In the genomic region with DNA sequence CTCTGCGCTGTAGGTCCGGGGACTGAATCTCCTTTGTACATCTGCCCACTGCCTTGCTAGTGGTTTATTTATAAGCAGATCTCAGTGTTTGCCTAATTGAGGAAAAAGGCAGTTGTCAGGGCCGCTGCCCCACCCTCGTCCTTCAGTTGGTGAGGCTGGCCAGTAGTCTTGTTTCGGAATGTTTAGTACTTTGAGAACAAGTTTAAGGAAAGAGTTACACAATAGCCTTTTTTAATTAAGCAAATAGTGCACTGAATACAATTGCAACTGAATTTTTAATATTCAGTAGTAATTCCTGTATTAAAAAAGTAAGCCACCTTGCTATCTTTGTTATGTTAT, we compare ENCODE assay signal across 8 mouse cellular contexts. TPM values are rescaled to one million over a fixed set of nuclear protein-coding genes. Genes with fewer than 3 reads are reported as not detected.
DNase-seq lines count a peak whose midpoint lies in the region; ATAC-seq and TF ChIP-seq lines count a peak whose summit lies in the region.

No protein-coding gene starts in this region.

- H3K36me3 ChIP-seq in kidney, postnatal 0 days (ENCODE audit: insufficient read depth, low read length) = no peaks in the 10 kb centered on the region
- no peaks in the 10 kb centered on the region for H3K36me3 ChIP-seq in embryonic facial prominence, embryonic 12.5 days
- no peaks in the 10 kb centered on the region for H3K36me3 ChIP-seq in limb, embryonic 11.5 days (ENCODE audit: control insufficient read depth, insufficient read depth, low read length)
- 0 out of 2 replicates have a peak, but pooled peaks cover 1% of the 10 kb centered on the region for H3K36me3 ChIP-seq in neural tube, embryonic 13.5 days

- no peak; the same call in 1 of the 2 replicates for ATAC-seq in kidney, postnatal 0 days (replicated peaks; ENCODE audit: low FRiP score, low read depth)
- no peak for ATAC-seq in embryonic facial prominence, embryonic 12.5 days (ENCODE audit: insufficient number of reproducible peaks, insufficient read depth, low FRiP score, low TSS enrichment)
- no peak for ATAC-seq in limb, embryonic 11.5 days (ENCODE audit: insufficient number of reproducible peaks, low FRiP score, low TSS enrichment, low read depth)
- no peak for ATAC-seq in neural tube, embryonic 13.5 days (ENCODE audit: low read depth)

- H3K4me1 ChIP-seq in kidney, postnatal 0 days (replicated peaks; ENCODE audit: insufficient read depth, low read length) = no peaks in the 10 kb centered on the region
- H3K4me1 ChIP-seq in embryonic facial prominence, embryonic 12.5 days = peaks cover 6% of the 10 kb centered on the region; the same call in 1 of the 2 replicates
- H3K4me1 ChIP-seq in limb, embryonic 11.5 days (ENCODE audit: control insufficient read depth, insufficient read depth, low read length) = no peaks in the 10 kb centered on the region
- H3K4me1 ChIP-seq in neural tube, embryonic 13.5 days (replicated peaks) = peaks cover 54% of the 10 kb centered on the region

- H3K27me3 ChIP-seq in kidney, postnatal 0 days (ENCODE audit: insufficient read depth, low read length) = no peaks in the 10 kb centered on the region
- no peaks in the 10 kb centered on the region for H3K27me3 ChIP-seq in embryonic facial prominence, embryonic 12.5 days
- no peaks in the 10 kb centered on the region for H3K27me3 ChIP-seq in limb, embryonic 11.5 days (ENCODE audit: control insufficient read depth, insufficient read depth, low read length)
- peaks cover 9% of the 10 kb centered on the region for H3K27me3 ChIP-seq in neural tube, embryonic 13.5 days

- intact Hi-C loops in gastrocnemius, postnatal 14 days (cut with DNase I; ENCODE audit: low total_unique reads) = no loop called here

- peak overlapping the region; percentile 77 for H3K4me3 ChIP-seq in kidney, postnatal 0 days (replicated peaks; ENCODE audit: low read depth, low read length)
- H3K4me3 ChIP-seq in embryonic facial prominence, embryonic 12.5 days = peak overlapping the region; percentile 84
- peak overlapping the region; percentile 85 for H3K4me3 ChIP-seq in limb, embryonic 11.5 days (ENCODE audit: low read depth, low read length)
- peak overlapping the region; percentile 82 for H3K4me3 ChIP-seq in neural tube, embryonic 13.5 days

- peak overlapping the region; percentile 79 for H3K9ac ChIP-seq in kidney, postnatal 0 days (ENCODE audit: low read depth, low read length)
- H3K9ac ChIP-seq in embryonic facial prominence, embryonic 12.5 days = peak overlapping the region; percentile 81
- peak overlapping the region; percentile 85 for H3K9ac ChIP-seq in limb, embryonic 11.5 days (ENCODE audit: low read length)
- peak overlapping the region; percentile 91 for H3K9ac ChIP-seq in neural tube, embryonic 13.5 days

- H3K4me2 ChIP-seq in kidney, postnatal 0 days (ENCODE audit: low read length) = peak overlapping the region; percentile 68
- peak overlapping the region; percentile 63 for H3K4me2 ChIP-seq in embryonic facial prominence, embryonic 12.5 days (replicated peaks)
- H3K4me2 ChIP-seq in limb, embryonic 11.5 days (ENCODE audit: low read depth, severe bottlenecking) = peak overlapping the region; percentile 49
- peak overlapping the region; percentile 70 for H3K4me2 ChIP-seq in neural tube, embryonic 13.5 days

- H3K27ac ChIP-seq in kidney, postnatal 0 days = peak overlapping the region; percentile 54; the same call in 1 of the 2 replicates
- H3K27ac ChIP-seq in embryonic facial prominence, embryonic 12.5 days = no peak overlapping the region
- no peak overlapping the region for H3K27ac ChIP-seq in limb, embryonic 11.5 days (replicated peaks; ENCODE audit: low read depth, low read length)
- H3K27ac ChIP-seq in neural tube, embryonic 13.5 days (replicated peaks) = peak overlapping the region; percentile 94

- no peak for DNase-seq in kidney, postnatal 0 days (ENCODE audit: low spot score)
- DNase-seq in kidney, adult 8-10 months = no peak
- DNase-seq in limb, embryonic 11.5 days (ENCODE audit: low spot score) = no peak
- DNase-seq in adrenal gland, postnatal 36 days = no peak
- no peak for DNase-seq in gastrocnemius, postnatal 14 days
- no peak for DNase-seq in gastrocnemius, postnatal 10 days

- no peaks in the 10 kb centered on the region for H3K9me3 ChIP-seq in kidney, postnatal 0 days (replicated peaks; ENCODE audit: low read length)
- no peaks in the 10 kb centered on the region for H3K9me3 ChIP-seq in embryonic facial prominence, embryonic 12.5 days
- no peaks in the 10 kb centered on the region for H3K9me3 ChIP-seq in limb, embryonic 11.5 days (ENCODE audit: control insufficient read depth, low read length)
- H3K9me3 ChIP-seq in neural tube, embryonic 13.5 days = no peaks in the 10 kb centered on the region

- TF ChIP-seq CTCF in kidney, postnatal 0 days (IDR thresholded peaks at IDR 0.05; ENCODE audit: low read depth) = no peak

- 0% methylated on average over 5 of the region's 5 CpGs for WGBS in kidney, postnatal 0 days
- 3% methylated on average over 5 of the region's 5 CpGs for WGBS in embryonic facial prominence, embryonic 12.5 days
- 4% methylated on average over 5 of the region's 5 CpGs for WGBS in limb, embryonic 11.5 days
- under 1% methylated on average over 5 of the region's 5 CpGs for WGBS in neural tube, embryonic 13.5 days

RNA-seq across cellular contexts. Expression of gene Fsd1l, which starts 0.7 kb away (rescaled TPM):
- polyA plus RNA-seq in kidney, postnatal 0 days (2015; fragmentation: Nextera tagmentation; extraction: Ambion mirVana) = 5.0 and 6.2 TPM in 2 replicates
- 17.1 and 18.2 TPM in 2 replicates for polyA plus RNA-seq in embryonic facial prominence, embryonic 12.5 days (2016; fragmentation: Nextera tagmentation; extraction: Ambion mirVana)
- polyA plus RNA-seq in limb, embryonic 11.5 days (2014; fragmentation: Nextera tagmentation; extraction: Ambion mirVana) = 7.1 and 7.8 TPM in 2 replicates
- 30.4 and 33.8 TPM in 2 replicates for polyA plus RNA-seq in neural tube, embryonic 13.5 days (2015; fragmentation: Nextera tagmentation; extraction: Ambion mirVana)
- total RNA-seq in adrenal gland, postnatal 36 days (2021) = 10 to 100 TPM in 1 of 2 experiments, 1 to 10 TPM in 1; 4.9 to 10.9 TPM
- 10 to 100 TPM; 24.5 to 29.8 TPM for total RNA-seq in gastrocnemius, postnatal 14 days (2021)
- total RNA-seq in gastrocnemius, postnatal 10 days (2021) = 10 to 100 TPM; 23.7 to 32.5 TPM

Comparison
In these comparisons a context has a peak if more than half of its experiments do, and no peak if none do; other contexts are left out.
1. H3K27ac ChIP-seq: peak in kidney, postnatal 0 days (single experiment) and neural tube, embryonic 13.5 days (single experiment); none in embryonic facial prominence, embryonic 12.5 days (single experiment) and limb, embryonic 11.5 days (single experiment).
2. Peak in every context shown above with its lines, with median percentiles within 50 percentile points of each other: H3K4me2 ChIP-seq, H3K4me3 ChIP-seq and H3K9ac ChIP-seq.